Mouse (Mus musculus) erythroblast, embryonic 14.5 days (primary cell): ENCODE measurements around the gene Pole3.

Experiments
- GATA1 ChIP-seq: IDR thresholded peaks from 2 replicates; pipeline ENCODE4 v1.6.1; 2012; ENCODE audit warnings: low read length, inconsistent platforms, mixed read lengths
- TAL1 ChIP-seq: IDR thresholded peaks from 3 replicates; pipeline ENCODE4 v1.6.1; 2012; ENCODE audit warnings: low read length, inconsistent platforms, mixed read lengths

- no peak for TF ChIP-seq GATA1
- no peak for TF ChIP-seq TAL1
Measured at GRCm38 (mm10) chr4:62480709-62481605, 43.9 kb downstream of the Pole3 start.
